Mouse (Mus musculus) inflammation-experienced regulatory T-cells, adult 6 months (primary cell): ENCODE measurements around the gene Crocc. TPM values are rescaled to one million over a fixed set of nuclear protein-coding genes. Genes with fewer than 3 reads are reported as not detected.

Experiments
- ATAC-seq: one replicate; pipeline ENCODE4 v1.8.0; 2017
- polyA plus RNA-seq, 3 experiments: library from polyadenylated mRNA; unstranded; fragments of 100-300 nt; shearing (Covaris generic); gene quantifications; one replicate each; pipeline ENCODE4 v1.2.1; 2017

Gene Crocc
- polyA plus RNA-seq, 3 experiments from 2014 or later: 0.67 to 1.2 (median 0.67) TPM

DNA sequence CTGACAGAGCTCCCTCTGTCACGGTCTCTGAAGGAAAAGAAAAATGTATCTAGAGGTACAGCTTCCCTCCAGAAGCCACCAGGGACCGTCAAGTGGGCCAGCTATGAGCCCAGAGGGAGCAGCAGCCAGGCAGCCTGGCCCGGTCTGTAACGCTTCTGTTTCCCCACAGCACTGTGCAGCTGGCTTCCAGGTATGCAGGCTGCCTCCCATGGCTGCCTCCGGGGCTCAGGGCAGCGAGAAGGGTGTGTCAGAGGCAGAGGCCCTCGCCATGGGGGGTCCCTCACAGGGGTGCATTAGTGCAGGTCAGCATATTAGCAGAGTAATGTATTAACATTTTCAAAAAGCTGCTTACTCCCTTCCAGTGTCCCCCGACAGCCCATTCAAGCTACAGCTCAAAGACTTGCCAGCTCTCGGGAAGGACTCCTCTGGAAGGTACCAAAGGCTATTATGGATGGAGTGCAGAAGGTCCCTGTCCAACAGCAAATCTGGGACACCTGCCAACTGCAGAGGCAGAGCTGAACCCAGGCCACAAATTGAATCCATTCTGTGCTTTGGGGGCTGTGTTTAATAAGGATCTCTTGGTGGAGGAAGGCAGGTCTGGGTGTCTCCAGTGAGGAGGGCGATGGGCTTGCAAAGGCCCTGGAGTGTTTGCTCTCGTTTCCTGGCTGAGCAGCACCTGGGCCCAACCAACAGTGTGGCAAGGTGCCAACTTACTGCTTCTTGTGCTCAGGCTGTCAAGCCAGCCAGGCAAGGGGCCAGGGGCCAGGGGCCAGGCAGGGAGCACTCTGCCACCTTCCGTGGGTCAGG, 6.6 kb upstream of the Crocc start:
- no peak for ATAC-seq

DNA sequence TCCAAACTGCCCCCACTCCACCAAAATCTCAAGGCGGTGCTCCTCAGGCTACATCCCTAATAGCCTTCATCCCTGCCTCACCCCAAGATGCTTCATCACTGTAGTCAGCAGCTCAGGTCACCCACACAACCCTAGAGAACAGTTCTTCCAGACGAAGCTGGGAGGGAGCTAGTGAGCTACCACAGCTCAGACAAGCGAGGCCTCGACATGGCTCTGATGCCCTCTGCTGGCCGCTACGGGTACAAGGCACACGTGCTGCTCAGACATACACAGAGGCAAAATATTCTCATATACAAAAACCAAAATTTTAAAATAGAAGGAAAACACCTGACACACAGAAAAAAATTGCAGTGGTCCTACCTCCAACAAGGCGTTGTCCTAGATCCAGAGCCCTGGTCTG, 4.8 kb upstream of the Crocc start:
- ATAC-seq: peak; percentile 53

DNA sequence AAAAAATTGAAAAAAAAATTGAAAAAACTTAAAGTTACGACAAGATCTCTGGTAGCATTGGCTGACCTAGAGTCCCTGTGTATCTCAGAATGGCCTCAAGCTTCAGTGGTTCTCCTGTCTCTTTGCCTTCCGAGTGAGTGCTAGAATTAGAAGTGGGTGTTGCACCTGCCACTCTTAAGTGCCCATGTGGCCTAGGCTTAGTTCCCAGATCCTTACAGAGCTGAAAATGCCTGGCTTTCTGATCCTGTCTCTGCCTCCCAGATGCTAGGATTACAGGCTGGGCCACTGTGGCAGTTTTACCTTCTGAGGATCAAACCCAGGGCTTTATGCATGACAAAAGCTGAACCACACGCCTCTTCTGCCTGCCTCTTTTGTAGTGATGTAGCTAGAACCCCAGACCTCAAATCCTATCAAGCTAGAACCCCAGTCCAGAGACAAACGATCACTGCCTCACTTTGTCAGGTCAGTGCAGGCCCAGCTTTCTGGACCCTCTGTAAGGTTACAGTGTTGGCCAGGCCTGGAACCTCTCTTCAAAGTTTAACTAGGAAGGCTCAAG, 3.8 kb upstream of the Crocc start:
- no peak for ATAC-seq

DNA sequence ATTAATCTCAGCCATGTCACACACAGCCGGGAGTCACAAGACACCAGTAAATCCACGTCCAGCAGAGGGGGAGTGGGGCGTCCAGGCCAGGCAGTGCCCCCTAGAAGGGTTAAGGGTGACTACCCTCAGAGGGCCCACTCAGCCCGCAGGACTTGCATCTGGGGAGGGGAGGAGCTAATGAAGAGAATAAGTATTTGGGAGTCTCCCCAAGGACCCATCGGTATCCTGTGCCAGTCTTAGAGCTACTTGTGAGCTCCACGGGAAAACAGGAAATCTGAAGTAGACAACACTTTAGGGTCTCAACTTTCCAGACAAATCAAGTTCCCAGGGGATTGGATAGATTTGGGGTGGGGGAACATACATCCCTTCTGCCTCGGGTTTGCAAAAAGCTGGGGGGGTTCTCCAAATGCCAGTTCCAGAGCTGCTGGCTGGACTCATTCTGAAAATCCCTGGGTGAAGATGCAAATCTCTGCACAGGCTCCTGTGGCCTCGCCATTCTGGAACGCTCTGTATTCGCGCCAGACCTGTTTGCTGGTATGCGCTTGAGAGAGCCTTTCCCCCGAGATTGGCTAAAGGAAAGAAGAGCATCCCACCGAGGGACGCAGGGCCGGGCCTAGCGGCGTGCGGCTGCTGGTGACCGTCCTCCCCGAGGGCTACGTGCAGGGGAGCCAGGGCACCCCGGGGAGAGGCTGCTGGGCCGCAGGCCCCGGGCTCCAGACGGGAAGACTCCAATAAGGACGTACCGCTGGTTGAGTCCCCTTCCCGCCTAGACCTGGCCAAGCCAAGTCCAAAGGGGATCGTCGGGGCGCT, 529 bp downstream of the Crocc start:
- ATAC-seq: no peak

DNA sequence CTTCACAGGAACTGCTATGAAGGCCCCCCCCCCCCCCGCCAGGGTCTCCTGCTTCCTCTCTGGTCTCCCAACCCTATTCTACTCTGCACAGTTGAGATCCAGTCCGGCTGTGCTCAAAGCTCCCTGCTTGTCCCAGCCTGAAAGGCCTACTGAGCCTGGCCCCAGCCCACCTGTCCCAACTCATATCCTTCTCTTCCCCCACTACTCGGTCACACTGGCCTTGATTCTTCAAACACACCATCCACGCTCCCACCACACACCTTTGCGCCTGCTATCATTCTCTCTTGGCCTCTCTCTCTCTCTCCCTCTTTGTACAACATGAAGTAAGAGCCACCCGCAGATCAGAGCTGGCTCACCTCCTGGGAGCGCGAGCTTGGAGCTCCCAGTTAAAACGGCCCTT, 1.5 kb downstream of the Crocc start:
- ATAC-seq: no peak

DNA sequence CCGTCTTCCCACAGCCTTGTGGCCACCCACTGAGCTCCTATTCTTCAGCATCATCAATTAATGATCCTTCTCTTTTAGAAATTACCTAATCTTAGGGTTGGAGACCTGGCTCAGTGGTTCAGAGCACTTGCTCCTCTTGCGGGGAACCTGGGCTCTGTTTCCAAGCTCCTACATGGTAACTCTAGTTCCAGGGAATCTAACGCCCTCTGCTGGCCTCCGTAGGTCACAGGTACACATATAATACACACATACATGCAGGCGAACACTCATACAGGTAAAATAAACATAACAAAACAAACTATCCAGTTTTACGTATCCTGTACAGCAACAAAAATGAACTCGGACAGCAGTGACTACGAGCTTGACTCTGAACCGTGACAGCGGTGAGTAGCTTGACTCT, 3.4 kb downstream of the Crocc start:
- no peak for ATAC-seq

DNA sequence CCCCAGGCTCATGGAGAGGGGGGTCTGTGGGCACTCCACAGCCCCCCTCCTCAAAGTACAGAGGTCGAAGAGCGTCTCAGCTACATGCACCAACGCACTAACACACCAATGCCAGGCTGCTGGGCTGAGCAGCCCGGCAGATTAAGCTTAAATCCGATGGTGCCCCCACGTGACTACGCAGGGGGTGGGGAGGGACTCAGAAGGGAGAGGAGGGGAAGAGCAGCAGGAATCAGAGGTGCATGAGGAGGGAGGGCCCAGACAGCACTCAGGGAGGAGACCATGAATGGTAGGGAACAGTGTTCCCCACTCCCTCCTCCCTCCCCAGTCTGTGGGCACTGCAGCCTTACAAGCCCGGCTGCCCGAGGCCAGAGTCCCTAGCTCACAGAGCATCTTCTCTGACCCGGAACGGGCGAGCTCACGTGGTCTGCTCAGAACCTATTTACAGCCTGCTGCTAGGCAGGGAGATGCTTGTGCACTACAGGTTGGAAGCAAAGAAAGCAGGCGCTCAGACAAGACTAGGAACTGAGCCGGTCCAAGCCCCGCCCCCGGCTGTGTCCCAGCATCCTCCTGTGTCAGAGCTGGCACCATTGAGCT, 6.7 kb downstream of the Crocc start:
- ATAC-seq: no peak

DNA sequence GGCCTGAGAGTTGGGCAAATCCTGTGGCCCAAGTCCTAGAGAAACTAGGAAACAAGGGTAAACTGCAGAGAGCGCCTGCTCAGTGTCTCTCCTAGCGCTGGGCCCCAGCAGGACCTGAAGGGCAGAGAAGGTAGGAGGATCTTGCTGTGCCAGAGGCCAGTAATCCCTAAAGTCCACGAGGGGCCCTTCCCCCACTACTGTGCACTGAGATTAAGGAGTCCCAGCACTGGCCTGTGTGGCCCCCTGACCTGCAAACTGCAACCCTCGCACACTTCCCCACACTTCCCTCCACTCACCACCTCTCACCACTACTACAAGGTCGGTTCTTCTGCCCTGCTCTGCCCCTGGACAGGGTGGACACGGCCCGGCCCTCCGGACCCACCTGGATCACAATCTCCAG, 7.2 kb downstream of the Crocc start:
- ATAC-seq: no peak

DNA sequence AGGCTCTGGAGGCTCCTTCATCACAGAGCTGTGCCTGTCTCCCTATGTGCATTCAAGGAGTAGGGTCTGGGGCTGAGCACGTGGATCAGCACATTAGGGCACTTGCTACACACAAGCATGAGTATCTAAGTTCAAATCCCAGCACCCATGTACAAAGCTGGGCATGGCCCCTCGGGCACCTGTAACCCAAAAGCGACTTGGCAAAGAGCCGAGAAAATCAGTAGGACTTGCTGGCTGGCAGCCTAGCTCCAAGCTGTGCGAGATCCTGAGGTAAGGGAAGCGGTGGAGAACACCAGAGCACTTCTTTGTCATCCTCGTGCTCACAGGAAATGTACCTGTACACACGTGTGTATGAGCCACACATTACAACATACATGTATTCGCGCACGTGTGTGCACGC, 7.9 kb downstream of the Crocc start:
- no peak for ATAC-seq

DNA sequence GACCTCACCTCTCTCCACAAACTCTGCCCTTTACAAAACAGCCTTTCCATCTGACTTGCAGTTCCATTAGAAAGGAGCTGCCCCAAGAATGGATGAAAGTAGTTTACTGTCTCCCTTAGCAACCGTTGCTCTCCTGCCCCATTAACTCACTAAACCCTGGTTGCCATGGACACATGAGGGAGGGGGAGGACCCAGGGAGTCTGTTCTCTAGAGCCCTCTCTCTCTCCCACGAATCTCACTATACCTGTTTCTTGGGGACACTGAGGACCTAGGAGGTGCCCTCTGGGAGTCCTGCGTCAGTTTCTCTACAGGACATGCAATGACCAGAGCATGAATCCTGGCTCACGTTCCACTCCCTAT, 10.9 kb downstream of the Crocc start:
- ATAC-seq: no peak

DNA sequence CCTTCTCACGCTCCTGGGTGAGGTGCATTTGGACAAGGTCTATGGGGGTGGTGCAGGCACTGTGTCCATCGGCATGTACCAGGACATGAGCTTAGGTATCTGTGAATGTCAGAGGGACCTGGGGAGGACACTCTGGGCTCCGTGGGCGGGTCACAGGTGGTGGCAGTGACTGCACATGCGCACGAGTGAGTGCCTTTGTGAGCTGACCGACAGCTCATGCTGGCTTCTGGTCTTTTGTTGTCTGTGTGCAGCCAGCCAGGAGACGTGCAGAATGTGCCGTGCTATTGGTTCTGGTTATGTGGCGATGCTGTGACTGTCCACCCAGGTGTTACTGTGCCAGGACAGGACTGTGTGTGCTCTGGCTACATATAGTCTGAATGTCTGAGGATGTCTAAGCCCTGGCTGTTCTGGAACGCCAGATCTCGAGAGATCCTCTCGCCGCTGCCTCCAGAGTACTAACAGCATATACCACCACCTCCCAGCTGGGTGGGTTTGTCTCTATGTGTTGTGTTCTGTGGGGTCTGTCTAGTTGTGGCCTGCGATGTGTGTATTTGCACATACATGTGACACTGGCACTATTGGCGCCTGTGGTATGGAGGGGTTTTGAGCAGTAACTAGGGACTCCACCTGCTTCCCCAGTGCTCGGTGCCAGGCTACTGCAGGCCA, 11.4 kb downstream of the Crocc start:
- ATAC-seq: no peak

DNA sequence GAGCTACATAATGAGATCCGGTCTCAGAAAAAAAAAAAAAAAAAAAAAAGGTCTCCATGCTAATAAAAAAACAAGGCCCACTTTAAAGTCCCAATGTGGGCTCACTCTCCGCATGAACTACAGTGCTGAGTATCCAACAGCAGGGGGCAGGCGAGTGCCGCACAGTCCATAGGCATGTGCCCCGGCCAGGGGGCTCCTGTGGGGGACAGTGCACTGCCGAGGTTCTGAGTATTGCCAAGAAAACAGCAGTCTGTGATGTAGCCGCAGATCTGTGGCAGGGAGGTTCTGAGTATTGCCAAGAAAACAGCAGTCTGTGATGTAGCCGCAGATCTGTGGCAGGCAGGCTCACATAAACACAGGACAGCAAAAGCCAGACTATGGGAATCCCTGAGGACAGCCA, 15.5 kb downstream of the Crocc start:
- ATAC-seq: peak; percentile 78

DNA sequence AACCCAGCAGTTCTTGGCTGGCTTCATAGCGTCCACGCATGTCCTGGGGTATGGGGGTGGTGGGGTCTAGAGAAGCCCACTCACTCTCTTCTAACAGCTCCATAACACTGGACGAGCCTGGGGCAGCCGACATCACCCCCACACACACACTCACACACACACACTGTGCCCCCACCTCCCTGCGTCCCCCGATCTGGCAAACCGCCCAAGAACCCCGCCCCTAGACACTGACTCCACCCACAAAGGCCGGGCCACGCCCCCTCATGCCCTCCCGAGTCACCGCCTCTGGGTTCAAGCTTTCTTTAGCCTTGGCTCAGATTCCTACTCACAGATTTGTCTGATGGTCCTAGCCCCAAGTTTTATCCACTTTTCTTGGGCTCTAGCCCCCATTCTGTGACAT, 19.2 kb downstream of the Crocc start:
- ATAC-seq: no peak

DNA sequence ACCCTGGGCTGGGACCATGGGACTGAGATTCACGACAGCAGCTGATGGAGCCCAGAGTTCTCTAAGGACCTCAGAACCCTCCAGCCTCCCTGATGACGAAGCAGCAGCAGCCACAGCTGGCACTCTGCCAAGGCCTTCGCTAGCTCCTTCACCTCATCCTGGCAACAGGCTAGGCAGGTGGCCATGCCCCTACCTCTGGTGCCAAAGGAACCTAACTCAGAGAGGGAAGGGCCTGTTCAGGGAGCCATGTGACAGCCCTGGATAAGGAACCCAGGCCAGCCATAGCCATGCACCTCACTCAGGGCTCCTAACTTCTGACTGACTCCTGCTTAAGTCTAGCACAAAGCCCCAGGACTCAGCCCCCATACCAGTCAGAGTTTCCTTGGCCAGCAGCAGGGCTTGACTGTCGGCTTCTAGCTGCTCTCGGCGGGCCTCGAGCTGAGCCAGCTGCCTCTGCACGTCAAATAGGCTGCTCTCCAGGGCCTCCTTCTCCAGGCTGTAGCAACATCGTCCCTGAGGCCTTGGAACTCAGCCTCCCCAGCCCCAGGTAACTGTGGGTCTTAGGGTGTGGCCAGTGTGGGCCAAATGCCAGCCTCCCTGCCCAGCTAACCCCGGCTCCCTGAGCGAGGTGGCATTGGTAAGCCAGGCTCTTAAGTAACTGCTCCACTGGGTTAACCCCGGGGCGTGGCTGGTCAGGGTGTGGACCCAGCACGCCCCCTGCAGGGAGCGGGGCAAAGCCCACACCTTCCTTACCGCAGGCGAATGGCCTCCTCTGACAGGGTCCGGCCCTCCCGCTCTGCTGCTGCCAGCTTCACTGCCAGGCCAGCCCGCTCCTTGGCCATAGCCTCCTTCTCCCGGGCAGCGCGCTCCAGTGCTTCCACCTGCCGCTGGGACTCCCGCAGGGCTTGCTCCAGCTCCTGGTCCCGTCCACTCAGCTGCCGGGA, 26.5 kb downstream of the Crocc start:
- ATAC-seq: no peak

DNA sequence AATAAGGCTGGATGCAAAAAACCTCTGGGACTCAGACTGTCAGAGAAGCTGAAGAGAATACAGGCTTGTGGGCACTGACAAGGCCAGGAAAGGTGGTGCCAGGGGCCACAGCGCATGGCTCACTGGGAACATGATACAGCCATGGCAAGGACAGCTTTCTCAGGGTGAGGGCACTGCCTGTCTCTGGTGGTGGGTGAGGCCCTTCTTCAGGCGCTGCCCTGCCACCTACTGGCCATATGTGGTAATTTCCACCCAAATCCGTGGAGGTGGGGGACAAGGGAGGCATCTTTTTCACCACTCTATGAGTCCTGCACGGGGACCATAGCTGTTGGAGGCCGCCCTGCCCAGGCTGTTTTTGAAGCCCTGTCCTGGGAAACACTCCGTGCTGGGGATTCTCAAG, 28.6 kb downstream of the Crocc start:
- ATAC-seq: peak; percentile 65

DNA sequence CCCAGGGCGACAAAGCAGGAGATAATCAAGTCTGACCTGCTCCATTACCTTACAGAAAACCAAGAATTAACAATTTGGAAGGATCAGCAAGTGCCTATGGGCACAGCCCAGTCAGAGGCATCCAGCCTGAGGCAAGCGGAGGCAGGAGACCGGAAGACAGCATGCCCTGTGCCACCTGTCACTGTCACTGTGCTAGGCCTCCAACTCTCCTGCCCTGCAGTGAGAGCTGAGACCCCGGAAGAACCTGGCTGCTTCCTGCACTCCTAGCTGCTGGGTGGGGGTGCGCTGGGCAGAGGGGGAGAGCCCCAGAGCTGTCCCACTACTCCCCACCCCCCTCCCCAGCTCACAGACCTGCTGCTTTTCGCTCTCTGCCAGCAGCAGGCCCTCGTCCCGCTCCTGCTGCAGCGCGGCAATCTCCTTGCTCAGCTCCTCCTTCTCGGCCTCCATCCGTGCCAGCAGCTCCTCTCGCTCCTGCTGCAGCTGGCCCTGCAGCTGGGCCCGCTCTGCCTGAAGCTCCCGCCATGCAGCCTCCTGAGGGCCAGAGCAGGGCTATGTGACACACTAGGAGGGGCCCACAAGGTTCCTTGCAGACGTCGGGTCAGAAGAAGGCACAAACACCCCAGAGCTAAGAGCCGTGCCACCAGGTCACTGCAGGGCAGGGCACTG, 29.7 kb downstream of the Crocc start:
- ATAC-seq: no peak

DNA sequence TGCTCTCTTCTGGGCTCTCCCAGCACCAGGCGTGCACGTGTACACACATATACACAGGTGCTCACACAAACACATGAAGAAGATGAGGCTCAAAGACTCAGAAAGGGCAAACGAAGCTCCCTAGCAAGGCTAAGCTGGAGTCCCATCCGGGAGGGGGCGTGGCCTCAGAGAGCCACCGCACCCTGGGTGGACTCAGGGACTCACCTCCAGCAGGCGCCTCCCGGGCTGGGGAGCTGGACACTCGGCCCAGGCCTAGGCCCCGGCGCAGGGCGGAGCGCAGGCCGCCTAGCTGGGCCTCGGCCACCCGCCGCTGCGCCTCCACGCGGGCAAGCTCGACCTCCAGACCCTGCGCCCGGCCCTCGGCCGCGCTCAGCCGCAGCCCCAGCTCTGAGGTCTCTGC, 35.4 kb downstream of the Crocc start:
- ATAC-seq: no peak

DNA sequence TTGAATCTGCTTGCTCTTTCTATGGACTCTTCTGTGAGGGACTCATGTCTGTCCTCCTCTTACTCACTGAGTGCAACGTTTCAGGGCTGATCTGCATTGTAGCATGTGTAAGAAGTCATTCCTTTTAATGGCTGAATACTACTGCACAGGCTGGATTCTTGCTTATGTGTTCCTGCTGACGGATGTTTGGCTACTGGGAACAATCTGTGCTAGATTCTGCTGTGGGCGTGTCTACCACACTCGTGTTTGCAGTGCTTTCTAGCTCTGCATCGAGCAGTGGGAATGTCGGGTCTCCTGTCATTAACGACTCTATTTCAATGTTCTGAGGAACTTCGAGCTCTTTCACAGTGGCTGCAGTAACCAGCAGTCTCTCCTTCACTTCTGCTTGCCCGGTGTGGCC, 36.3 kb downstream of the Crocc start:
- no peak for ATAC-seq

DNA sequence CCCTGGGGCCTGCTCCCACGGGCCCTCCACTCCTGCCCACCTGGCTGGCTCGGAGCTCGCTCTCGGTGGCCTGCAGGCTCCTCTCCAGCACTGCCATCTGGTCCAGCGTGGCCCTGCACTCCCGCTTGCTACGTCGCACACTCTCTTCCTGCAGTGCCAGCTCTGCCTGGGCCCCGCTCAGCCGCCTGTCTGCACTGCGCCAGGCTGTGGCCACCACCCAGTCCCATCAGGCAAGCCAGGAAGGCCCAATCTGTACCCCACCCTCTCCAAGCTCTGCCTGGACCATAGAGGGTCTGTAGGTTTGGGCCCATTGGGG, 38.8 kb downstream of the Crocc start:
- no peak for ATAC-seq

DNA sequence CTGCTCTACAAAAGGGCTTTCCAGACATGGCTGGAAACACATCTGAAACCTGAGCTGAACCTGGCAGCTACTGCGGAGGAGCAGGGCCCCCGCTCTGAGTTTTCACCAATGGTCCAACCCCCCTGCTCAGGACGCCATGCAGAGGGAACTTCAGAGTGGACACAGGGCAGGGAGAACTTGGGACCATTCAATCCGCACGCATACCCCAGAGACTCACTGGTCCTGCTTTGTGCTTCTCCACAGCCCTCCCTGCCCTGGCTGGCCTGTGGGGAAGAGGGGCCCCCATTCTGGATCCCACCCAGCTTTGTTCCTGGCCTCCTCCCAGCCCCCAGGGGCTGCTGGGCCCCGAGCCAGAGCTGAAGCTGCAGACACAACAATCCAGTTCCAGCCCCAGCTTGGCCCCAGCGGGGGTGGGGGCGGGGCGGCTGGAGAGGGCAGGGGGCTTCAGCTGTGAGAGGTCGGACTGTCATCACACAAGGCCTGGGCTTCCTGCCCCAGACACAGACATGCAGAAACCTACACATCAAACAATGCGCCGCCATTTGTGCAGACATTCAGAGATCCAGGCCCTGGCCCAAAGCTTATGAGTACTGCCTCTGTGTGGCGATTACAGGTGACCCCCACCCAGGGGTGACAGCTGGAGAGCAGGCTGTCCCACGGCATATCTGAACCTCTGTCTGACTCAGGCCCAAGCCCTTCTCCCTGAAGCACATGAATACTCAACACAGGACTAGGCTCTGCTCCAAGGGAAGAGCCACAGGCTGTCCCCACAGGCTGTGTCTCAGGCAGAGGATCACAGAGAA, 39.3 kb downstream of the Crocc start:
- no peak for ATAC-seq

DNA sequence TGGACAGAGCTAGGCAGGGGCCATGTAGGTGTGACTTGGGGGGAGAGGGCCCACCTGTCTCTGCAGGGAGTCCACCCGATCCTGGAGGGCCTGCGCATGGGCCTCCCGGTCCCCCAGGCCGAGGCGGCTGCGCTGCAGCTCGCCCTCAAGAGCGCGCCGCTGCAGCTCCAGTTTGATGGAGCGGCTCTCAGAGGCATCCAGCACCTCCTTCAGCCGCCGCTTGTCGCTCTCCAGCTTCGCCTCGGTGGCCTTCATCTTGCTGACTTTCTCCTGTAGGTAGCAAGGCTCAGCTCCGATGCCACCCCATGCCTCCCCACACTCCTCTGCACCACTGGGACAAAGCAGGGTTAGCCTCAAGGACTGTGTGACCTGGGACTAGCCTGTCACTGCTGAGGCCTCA, 40.1 kb downstream of the Crocc start:
- ATAC-seq: no peak
